Mouse (Mus musculus) liver, embryonic 14.5 days (tissue): Measurements from ENCODE around the gene Tmem51.

ENCODE experiments used
- CTCF ChIP-seq: IDR thresholded peaks from 2 replicates; pipeline ENCODE4 v1.5.1; 2016; ENCODE audit warnings: antibody characterized with exemption, low read depth, control low read depth
- EP300 ChIP-seq: IDR thresholded peaks from 2 replicates; pipeline ENCODE4 v1.6.1; 2016; ENCODE audit warnings: antibody characterized with exemption, low read depth

GRCm38 (mm10) chr4:142053661-142054448, 30.2 kb downstream of the Tmem51 start:
- TF ChIP-seq CTCF: no peak
- no peak for TF ChIP-seq EP300
